Mouse (Mus musculus) cerebral cortex, adult 2 months (tissue): Measurements from ENCODE around the gene Btbd9.

Experiments
- WGBS: fragments of 180-500 bp; shearing (Covaris S2); methylation state at CpG from one replicate; pipeline ENCODE4 v1.1.7; 2018; 5-methylcytosine and 5-hydroxymethylcytosine counted together

Btbd9 gene

GRCm38 (mm10) chr17:30575941-30576773 lies at the start of gene Btbd9:
Gene Btbd9, minus strand, starts transcription at chr17:30576488.
- WGBS, result under 1% methylated on average over 90 of the region's 94 CpGs

GRCm38 (mm10) chr17:30624132-30624531 lies 47.8 kb upstream of the Btbd9 start, which contains the start of gene Dnah8:
Gene Dnah8, plus strand, starts transcription at chr17:30624354.
- no CpG with 5 or more reads among the region's 20 CpGs for WGBS

GRCm38 (mm10) chr17:30623200-30623599 lies 46.9 kb upstream of the Btbd9 start:
- WGBS, result 95% methylated on average over 3 of the region's 3 CpGs

- 72% methylated on average over 4 of the region's 4 CpGs for WGBS
These were observed 45.2 kb upstream of the Btbd9 start for GRCm38 (mm10) chr17:30621450-30621849.

GRCm38 (mm10) chr17:30620548-30620947 lies 44.3 kb upstream of the Btbd9 start:
- WGBS, result 82% methylated on average over 2 of the region's 2 CpGs

- WGBS, result 34% methylated on average over 2 of the region's 2 CpGs
These were observed 42.9 kb upstream of the Btbd9 start for GRCm38 (mm10) chr17:30619153-30619552.

GRCm38 (mm10) chr17:30618136-30618891 lies 42.0 kb upstream of the Btbd9 start:
- 81% methylated on average over 3 of the region's 3 CpGs for WGBS

- 92% methylated on average over 5 of the region's 5 CpGs for WGBS
These were observed 39.9 kb upstream of the Btbd9 start for GRCm38 (mm10) chr17:30616203-30616602.

GRCm38 (mm10) chr17:30612075-30612859 lies 36.0 kb upstream of the Btbd9 start:
- under 1% methylated on average over 34 of the region's 34 CpGs for WGBS

GRCm38 (mm10) chr17:30611221-30612074 lies 35.2 kb upstream of the Btbd9 start:
- 24% methylated on average over 18 of the region's 18 CpGs for WGBS

- WGBS, result 50% methylated on average over 1 of the region's 1 CpGs
These were observed 34.5 kb upstream of the Btbd9 start for GRCm38 (mm10) chr17:30610739-30611138.

GRCm38 (mm10) chr17:30609980-30610307 lies 33.7 kb upstream of the Btbd9 start:
- WGBS, result 84% methylated on average over 5 of the region's 5 CpGs

- 59% methylated on average over 16 of the region's 16 CpGs for WGBS
These were observed 33.2 kb upstream of the Btbd9 start for GRCm38 (mm10) chr17:30609305-30609979.

- WGBS, result 76% methylated on average over 8 of the region's 8 CpGs
These were observed 31.7 kb upstream of the Btbd9 start for GRCm38 (mm10) chr17:30607909-30608495.

GRCm38 (mm10) chr17:30607330-30607729 lies 31.0 kb upstream of the Btbd9 start:
- 82% methylated on average over 7 of the region's 7 CpGs for WGBS

- 77% methylated on average over 8 of the region's 8 CpGs for WGBS
These were observed 30.4 kb upstream of the Btbd9 start for GRCm38 (mm10) chr17:30606634-30607081.

- 89% methylated on average over 11 of the region's 11 CpGs for WGBS
These were observed 29.9 kb upstream of the Btbd9 start for GRCm38 (mm10) chr17:30606206-30606605.

GRCm38 (mm10) chr17:30605001-30605400 lies 28.7 kb upstream of the Btbd9 start:
- whole genome bisulfite sequencing, result 91% methylated on average over 5 of the region's 5 CpGs

- 97% methylated on average over 6 of the region's 6 CpGs for WGBS
These were observed 28.0 kb upstream of the Btbd9 start for GRCm38 (mm10) chr17:30604296-30604695.

- 95% methylated on average over 14 of the region's 14 CpGs for WGBS
These were observed 25.9 kb upstream of the Btbd9 start for GRCm38 (mm10) chr17:30602175-30602574.
